Mouse (Mus musculus): Measurements from ENCODE around the gene Jag2. TPM values are rescaled to one million over a fixed set of nuclear protein-coding genes. Genes with fewer than 3 reads are reported as not detected.
A peak's percentile ranks its signal among the peaks of the same experiment; 100 is the strongest.

Gene Jag2
- polyA plus RNA-seq, 1 experiment from 2014 or later = 0.14 TPM

DNA sequence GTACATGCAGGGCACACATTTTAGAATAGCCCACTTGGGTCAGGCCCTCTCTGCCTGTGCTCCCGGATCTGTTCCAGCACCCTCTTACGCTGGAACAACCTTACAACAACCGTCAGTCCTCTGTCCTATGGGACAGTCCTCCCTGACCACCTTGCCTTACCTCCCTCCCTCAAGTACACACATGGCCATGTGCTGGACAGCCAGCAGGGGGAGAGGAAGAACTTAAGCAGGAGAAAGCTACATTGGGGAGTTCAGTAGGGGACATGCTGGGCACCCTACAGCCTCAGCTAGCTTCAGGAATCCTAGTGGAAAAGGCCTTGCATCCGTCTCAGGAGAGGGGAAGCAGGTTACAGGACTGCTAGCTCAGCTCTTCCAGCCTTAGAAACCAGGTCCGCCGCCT lies 3.6 kb downstream of the Jag2 start:
- peaks cover 49% of the 10 kb centered on the region for H3K27me3 ChIP-seq (ENCODE audit: insufficient read depth, low read length)
- H3K4me3 ChIP-seq (ENCODE audit: low read depth, low read length) = no peak overlapping the region
- DNase-seq (no peak), ATAC-seq (no peak)
- no peak overlapping the region for H3K4me2 ChIP-seq (ENCODE audit: low read depth, low read length)
- WGBS (ENCODE audit: insufficient replicate concordance) = 75% methylated on average over 6 of the region's 6 CpGs
- H3K9ac ChIP-seq (replicated peaks) = no peak overlapping the region
- peaks cover 8% of the 10 kb centered on the region; the same call in 1 of the 2 replicates for H3K4me1 ChIP-seq (ENCODE audit: insufficient read depth)
- H3K27ac ChIP-seq (ENCODE audit: low read depth) = no peak overlapping the region
- H3K36me3 ChIP-seq (replicated peaks; ENCODE audit: insufficient read depth, low read length) = no peaks in the 10 kb centered on the region
- no peaks in the 10 kb centered on the region for H3K9me3 ChIP-seq (ENCODE audit: low read length)
- peak; percentile 34; the same call in 1 of the 2 replicates for TF ChIP-seq CTCF (IDR thresholded peaks at IDR 0.05; ENCODE audit: low read depth)
- TF ChIP-seq EP300 (IDR thresholded peaks at IDR 0.05; ENCODE audit: low read depth) = no peak

DNA sequence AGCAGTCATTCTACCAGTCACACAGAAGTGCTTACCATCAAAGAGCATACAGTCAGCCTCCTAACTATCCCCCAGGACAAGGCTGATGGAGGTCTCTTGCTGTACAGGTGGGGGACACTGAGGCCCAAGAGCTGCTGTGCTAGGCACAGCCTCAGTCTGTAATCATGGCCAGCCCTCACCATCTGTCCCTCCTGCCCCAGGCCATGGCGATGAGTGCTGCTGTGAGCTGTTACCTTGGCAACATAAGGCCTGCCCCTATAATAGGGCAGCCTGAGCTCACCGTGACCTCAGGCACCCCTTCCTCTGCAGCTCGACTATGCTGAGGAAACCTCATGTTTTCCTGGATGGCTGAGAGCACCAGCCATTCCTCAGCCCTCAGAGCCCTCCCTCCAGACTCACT lies 7.0 kb downstream of the Jag2 start:
- Histone ChIP-seq H3K27me3 (ENCODE audit: insufficient read depth, low read length) (peaks cover 20% of the 10 kb centered on the region), H3K4me3 (ENCODE audit: low read depth, low read length) (no peak overlapping the region), H3K36me3 (replicated peaks; ENCODE audit: insufficient read depth, low read length) (no peaks in the 10 kb centered on the region), H3K4me2 (ENCODE audit: low read depth, low read length) (no peak overlapping the region), H3K9me3 (ENCODE audit: low read length) (no peaks in the 10 kb centered on the region), H3K27ac (ENCODE audit: low read depth) (no peak overlapping the region), H3K4me1 (ENCODE audit: insufficient read depth) (no peaks in the 10 kb centered on the region; the same call in 1 of the 2 replicates), H3K9ac (replicated peaks) (no peak overlapping the region)
- DNase-seq (no peak), ATAC-seq (no peak)
- no peak for TF ChIP-seq CTCF (IDR thresholded peaks at IDR 0.05; ENCODE audit: low read depth)
- no peak for TF ChIP-seq EP300 (IDR thresholded peaks at IDR 0.05; ENCODE audit: low read depth)
- WGBS (ENCODE audit: insufficient replicate concordance) = 45% methylated on average over 3 of the region's 3 CpGs

DNA sequence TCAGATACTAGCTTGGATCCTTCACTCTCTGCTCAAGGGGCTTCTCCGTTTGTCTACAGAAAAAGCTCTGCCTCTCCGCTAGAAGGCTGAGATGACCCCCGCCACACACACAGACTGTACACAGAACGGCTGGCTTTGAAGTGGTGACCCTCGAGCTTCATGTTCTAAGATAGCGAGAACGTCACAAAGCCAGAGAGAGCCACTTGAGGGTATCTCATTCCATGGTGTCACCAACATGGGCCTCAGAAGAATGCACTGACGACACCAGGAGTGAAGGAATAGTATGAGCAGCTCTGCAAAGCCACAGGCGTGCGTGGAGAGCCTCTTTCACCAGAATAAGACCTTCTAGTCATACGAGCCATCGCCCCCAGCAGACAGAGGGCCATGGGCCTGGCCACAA lies 8.1 kb downstream of the Jag2 start:
- no peak for DNase-seq
- Histone ChIP-seq H3K36me3 (replicated peaks; ENCODE audit: insufficient read depth, low read length) (no peaks in the 10 kb centered on the region), H3K27ac (ENCODE audit: low read depth) (no peak overlapping the region), H3K4me2 (ENCODE audit: low read depth, low read length) (no peak overlapping the region), H3K27me3 (ENCODE audit: insufficient read depth, low read length) (peaks cover 10% of the 10 kb centered on the region), H3K4me1 (ENCODE audit: insufficient read depth) (no peaks in the 10 kb centered on the region; the same call in 1 of the 2 replicates), H3K4me3 (ENCODE audit: low read depth, low read length) (no peak overlapping the region), H3K9ac (replicated peaks) (no peak overlapping the region), H3K9me3 (ENCODE audit: low read length) (no peaks in the 10 kb centered on the region)
- WGBS (ENCODE audit: insufficient replicate concordance) = 81% methylated on average over 12 of the region's 12 CpGs
- no peak for ATAC-seq
- TF ChIP-seq EP300 (IDR thresholded peaks at IDR 0.05; ENCODE audit: low read depth) (no peak), CTCF (IDR thresholded peaks at IDR 0.05; ENCODE audit: low read depth) (no peak)

DNA sequence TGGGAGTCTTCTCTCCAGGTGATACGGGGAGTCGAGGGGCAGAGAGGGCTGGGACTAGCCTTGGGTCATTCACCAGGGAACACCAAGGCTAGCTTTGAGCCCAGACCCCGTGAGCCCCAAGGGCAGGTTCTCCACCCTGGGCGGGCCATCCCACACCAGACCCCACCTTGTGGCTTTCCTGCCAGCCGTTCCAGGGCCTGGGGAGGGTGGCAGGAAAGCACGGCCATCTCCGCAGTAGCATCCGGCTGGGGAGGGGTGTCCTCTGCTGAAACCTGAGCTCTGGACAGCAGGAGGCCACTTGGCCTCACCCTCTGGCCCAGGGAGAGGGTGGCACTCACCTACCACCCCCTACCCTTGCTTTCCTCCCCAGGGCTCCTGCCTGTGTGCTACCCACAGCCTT lies 11.7 kb downstream of the Jag2 start:
- WGBS (ENCODE audit: insufficient replicate concordance) = 33% methylated on average over 8 of the region's 8 CpGs
- no peaks in the 10 kb centered on the region; the same call in 1 of the 2 replicates for H3K4me1 ChIP-seq (ENCODE audit: insufficient read depth)
- no peak overlapping the region for H3K27ac ChIP-seq (ENCODE audit: low read depth)
- H3K4me2 ChIP-seq (ENCODE audit: low read depth, low read length) = peak overlapping the region; percentile 13; the same call in 1 of the 2 replicates
- no peaks in the 10 kb centered on the region for H3K27me3 ChIP-seq (ENCODE audit: insufficient read depth, low read length)
- H3K9ac ChIP-seq (replicated peaks) = no peak overlapping the region
- DNase-seq = no peak
- no peaks in the 10 kb centered on the region for H3K9me3 ChIP-seq (ENCODE audit: low read length)
- no peak for TF ChIP-seq EP300 (IDR thresholded peaks at IDR 0.05; ENCODE audit: low read depth)
- TF ChIP-seq CTCF (IDR thresholded peaks at IDR 0.05; ENCODE audit: low read depth) = no peak
- no peak overlapping the region for H3K4me3 ChIP-seq (ENCODE audit: low read depth, low read length)
- H3K36me3 ChIP-seq (replicated peaks; ENCODE audit: insufficient read depth, low read length) = no peaks in the 10 kb centered on the region
- no peak for ATAC-seq

DNA sequence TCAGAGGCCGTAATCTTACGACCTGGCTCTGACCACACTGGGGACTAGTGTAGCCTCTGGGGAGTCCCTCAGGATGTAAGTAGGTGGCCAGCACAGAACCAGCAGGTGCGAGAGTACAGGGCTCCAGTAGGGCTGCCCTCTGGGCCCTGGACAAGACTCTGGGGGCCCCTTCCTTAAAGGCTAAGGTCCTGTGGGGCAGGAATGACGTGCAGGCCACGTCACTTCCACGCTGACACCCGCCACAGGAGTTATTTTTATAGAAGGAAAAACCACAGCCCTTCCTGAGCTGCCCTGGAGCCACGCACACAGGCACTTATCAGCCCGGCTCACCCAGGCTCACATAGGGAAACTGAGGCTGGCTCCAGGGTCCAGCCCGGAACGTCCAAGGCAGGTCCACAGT lies 12.1 kb downstream of the Jag2 start:
- 31% methylated on average over 11 of the region's 11 CpGs for WGBS (ENCODE audit: insufficient replicate concordance)
- H3K9ac ChIP-seq (replicated peaks) = no peak overlapping the region
- no peak for DNase-seq
- 0 out of 2 replicates have a peak, but pooled peaks have one; percentile 17 for ATAC-seq
- H3K27me3 ChIP-seq (ENCODE audit: insufficient read depth, low read length) = no peaks in the 10 kb centered on the region
- peak overlapping the region; percentile 13; the same call in 1 of the 2 replicates for H3K4me2 ChIP-seq (ENCODE audit: low read depth, low read length)
- no peaks in the 10 kb centered on the region; the same call in 1 of the 2 replicates for H3K4me1 ChIP-seq (ENCODE audit: insufficient read depth)
- no peaks in the 10 kb centered on the region for H3K9me3 ChIP-seq (ENCODE audit: low read length)
- no peak overlapping the region for H3K4me3 ChIP-seq (ENCODE audit: low read depth, low read length)
- no peak for TF ChIP-seq CTCF (IDR thresholded peaks at IDR 0.05; ENCODE audit: low read depth)
- no peak for TF ChIP-seq EP300 (IDR thresholded peaks at IDR 0.05; ENCODE audit: low read depth)
- H3K36me3 ChIP-seq (replicated peaks; ENCODE audit: insufficient read depth, low read length) = no peaks in the 10 kb centered on the region
- no peak overlapping the region for H3K27ac ChIP-seq (ENCODE audit: low read depth)

DNA sequence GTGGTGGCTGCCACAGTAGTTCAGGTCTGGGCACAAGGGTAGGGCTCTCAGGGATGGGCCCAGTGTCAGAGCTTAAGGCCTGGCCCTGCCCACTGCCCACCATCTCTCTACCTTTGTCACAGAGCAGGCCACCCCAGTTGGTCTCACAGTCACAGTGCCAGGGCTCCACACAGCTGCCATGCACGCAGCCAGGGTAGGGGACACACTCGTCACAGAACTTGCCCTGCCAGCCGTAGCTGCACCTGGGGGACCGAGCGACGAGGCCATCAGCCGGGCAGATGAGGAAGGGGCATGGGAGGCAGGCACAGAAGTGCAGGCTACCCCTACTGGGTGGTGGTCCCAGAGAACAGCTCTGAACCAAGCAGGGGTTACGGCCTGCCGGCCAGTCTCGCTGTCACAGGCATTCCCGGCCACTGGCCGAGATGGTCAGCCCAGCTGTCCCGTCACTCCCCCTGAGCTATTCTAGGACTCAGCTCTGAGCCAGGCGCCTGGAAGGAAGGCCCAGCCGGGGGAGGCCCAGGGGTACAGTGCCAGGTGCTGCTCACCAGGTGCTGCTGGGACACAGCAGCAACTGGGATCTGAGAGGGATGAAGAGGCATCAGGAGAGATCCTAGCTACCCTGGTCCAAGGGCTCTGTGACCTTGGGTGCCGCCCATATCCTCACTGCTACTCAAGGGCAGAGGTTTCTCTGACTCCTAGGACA lies 12.7 kb downstream of the Jag2 start:
- Histone ChIP-seq H3K4me3 (ENCODE audit: low read depth, low read length) (no peak overlapping the region), H3K4me1 (ENCODE audit: insufficient read depth) (no peaks in the 10 kb centered on the region; the same call in 1 of the 2 replicates), H3K4me2 (ENCODE audit: low read depth, low read length) (no peak overlapping the region), H3K9me3 (ENCODE audit: low read length) (no peaks in the 10 kb centered on the region), H3K36me3 (replicated peaks; ENCODE audit: insufficient read depth, low read length) (no peaks in the 10 kb centered on the region), H3K27ac (ENCODE audit: low read depth) (no peak overlapping the region), H3K9ac (replicated peaks) (no peak overlapping the region), H3K27me3 (ENCODE audit: insufficient read depth, low read length) (no peaks in the 10 kb centered on the region)
- no peak for ATAC-seq
- DNase-seq = no peak
- TF ChIP-seq EP300 (IDR thresholded peaks at IDR 0.05; ENCODE audit: low read depth) (no peak), CTCF (IDR thresholded peaks at IDR 0.05; ENCODE audit: low read depth) (no peak)
- 81% methylated on average over 16 of the region's 16 CpGs for WGBS (ENCODE audit: insufficient replicate concordance)

Data from liver, postnatal 0 days (tissue).